ENCODE assay signal across 9 mouse cellular contexts in genomic region chr2:156780752-156781151, GRCm38 (mm10). TPM values are rescaled to one million over a fixed set of nuclear protein-coding genes. Genes with fewer than 3 reads are reported as not detected.
A peak's percentile ranks its signal among the peaks of the same experiment; 100 is the strongest.
DNase-seq lines count a peak whose midpoint lies in the region; ATAC-seq and TF ChIP-seq lines count a peak whose summit lies in the region.
"Had no signal": no experiment of that assay in that cellular context is flagged by ENCODE, and none has a peak within 500 bp of the region (broad histone marks: within the 10 kb centered on the region; RNA-seq: fewer than 3 reads in every experiment).

No protein-coding gene starts in this region.

- WGBS in heart, embryonic 10.5 days = 18% methylated on average over 17 of the region's 17 CpGs
- WGBS in heart, adult 2 months = 46% methylated on average over 17 of the region's 17 CpGs
- 25% methylated on average over 17 of the region's 17 CpGs for WGBS in neural tube, embryonic 12.5 days
- WGBS in neural tube, embryonic 15.5 days = 16% methylated on average over 17 of the region's 17 CpGs
- WGBS in limb, embryonic 13.5 days = 20% methylated on average over 17 of the region's 17 CpGs

- H3K4me2 ChIP-seq in neural tube, embryonic 12.5 days (replicated peaks) = peak overlapping the region; percentile 2; the same call in 1 of the 2 replicates
- no peak overlapping the region for H3K4me2 ChIP-seq in neural tube, embryonic 15.5 days
- no peak overlapping the region for H3K4me2 ChIP-seq in limb, embryonic 13.5 days (replicated peaks)

- no peak for ATAC-seq in neural tube, embryonic 12.5 days (ENCODE audit: low FRiP score, low read depth)
- no peak for ATAC-seq in neural tube, embryonic 15.5 days (ENCODE audit: low FRiP score)
- 0 out of 2 replicates have a peak, but pooled peaks have one; percentile 4 for ATAC-seq in limb, embryonic 13.5 days (ENCODE audit: low FRiP score, low read depth)

- no peaks in the 10 kb centered on the region for H3K79me2 ChIP-seq in heart, adult 2 months (replicated peaks; ENCODE audit: control insufficient read depth, insufficient read depth, low read length)

- H3K4me1 ChIP-seq in heart, embryonic 10.5 days = peaks cover 81% of the 10 kb centered on the region
- H3K4me1 ChIP-seq in heart, adult 2 months (ENCODE audit: control insufficient read depth, insufficient read depth, low read length) = peaks cover 3% of the 10 kb centered on the region
- peaks cover 12% of the 10 kb centered on the region for H3K4me1 ChIP-seq in neural tube, embryonic 12.5 days
- peaks cover 13% of the 10 kb centered on the region for H3K4me1 ChIP-seq in neural tube, embryonic 15.5 days
- peaks cover 22% of the 10 kb centered on the region for H3K4me1 ChIP-seq in limb, embryonic 13.5 days

- H3K9ac ChIP-seq in heart, adult 2 months (ENCODE audit: low read depth, low read length) = no peak overlapping the region
- no peak overlapping the region for H3K9ac ChIP-seq in neural tube, embryonic 12.5 days
- no peak overlapping the region for H3K9ac ChIP-seq in neural tube, embryonic 15.5 days (replicated peaks)
- no peak overlapping the region for H3K9ac ChIP-seq in limb, embryonic 13.5 days

- H3K27ac ChIP-seq in heart, embryonic 10.5 days = peak overlapping the region; percentile 83
- H3K27ac ChIP-seq in heart, adult 2 months = no peak overlapping the region
- H3K27ac ChIP-seq in neural tube, embryonic 12.5 days = no peak overlapping the region
- H3K27ac ChIP-seq in neural tube, embryonic 15.5 days (replicated peaks) = no peak overlapping the region
- H3K27ac ChIP-seq in limb, embryonic 13.5 days = no peak overlapping the region
- H3K27ac ChIP-seq: macrophage had no signal

- TF ChIP-seq EP300 in heart, adult 2 months (IDR thresholded peaks at IDR 0.05; ENCODE audit: insufficient read depth, low read depth, low read length) = no peak

- intact Hi-C loops in heart, adult 2 months (cut with DNase I) = no loop called here

- TF ChIP-seq POLR2A in heart, adult 2 months (IDR thresholded peaks at IDR 0.05; ENCODE audit: insufficient read depth, low read depth, low read length) = no peak

- H3K27me3 ChIP-seq in heart, embryonic 10.5 days (ENCODE audit: insufficient read depth, poor library complexity, severe bottlenecking) = peaks cover 5% of the 10 kb centered on the region; the same call in 1 of the 2 replicates
- no peaks in the 10 kb centered on the region; the same call in 1 of the 2 replicates for H3K27me3 ChIP-seq in heart, adult 2 months (ENCODE audit: control insufficient read depth, insufficient read depth, low read length)
- no peaks in the 10 kb centered on the region; the same call in none of the 2 replicates for H3K27me3 ChIP-seq in neural tube, embryonic 12.5 days (replicated peaks)
- H3K27me3 ChIP-seq in neural tube, embryonic 15.5 days (replicated peaks) = 0 out of 2 replicates have a peak, but pooled peaks cover 2% of the 10 kb centered on the region
- no peaks in the 10 kb centered on the region for H3K27me3 ChIP-seq in limb, embryonic 13.5 days

- DNase-seq in heart, embryonic 10.5 days (ENCODE audit: low spot score) = peak; percentile 84
- DNase-seq in heart, adult 2 months = no peak
- DNase-seq in gastrocnemius, postnatal 25 days = no peak
- DNase-seq in thymus, postnatal 10 days (ENCODE audit: low spot score in 2 of 2) = no peak
- no peak for DNase-seq in right cerebral cortex, postnatal 14 days

- H3K36me3 ChIP-seq in heart, embryonic 10.5 days = peaks cover 41% of the 10 kb centered on the region
- H3K36me3 ChIP-seq in heart, adult 2 months (ENCODE audit: control insufficient read depth, insufficient read depth, low read length) = no peaks in the 10 kb centered on the region
- H3K36me3 ChIP-seq in neural tube, embryonic 12.5 days = no peaks in the 10 kb centered on the region
- no peaks in the 10 kb centered on the region for H3K36me3 ChIP-seq in neural tube, embryonic 15.5 days
- peaks cover 4% of the 10 kb centered on the region for H3K36me3 ChIP-seq in limb, embryonic 13.5 days

- no peak for TF ChIP-seq CTCF in heart, adult 2 months (IDR thresholded peaks at IDR 0.05)

- H3K9me3 ChIP-seq in heart, embryonic 10.5 days = no peaks in the 10 kb centered on the region
- peaks cover 3% of the 10 kb centered on the region; the same call in 1 of the 2 replicates for H3K9me3 ChIP-seq in neural tube, embryonic 12.5 days
- H3K9me3 ChIP-seq in neural tube, embryonic 15.5 days (replicated peaks) = no peaks in the 10 kb centered on the region
- no peaks in the 10 kb centered on the region for H3K9me3 ChIP-seq in limb, embryonic 13.5 days

- H3K4me3 ChIP-seq in heart, embryonic 10.5 days = peak overlapping the region; percentile 22
- H3K4me3 ChIP-seq in heart, adult 2 months = no peak overlapping the region
- H3K4me3 ChIP-seq in neural tube, embryonic 12.5 days = no peak overlapping the region
- no peak overlapping the region for H3K4me3 ChIP-seq in neural tube, embryonic 15.5 days (replicated peaks)
- no peak overlapping the region for H3K4me3 ChIP-seq in limb, embryonic 13.5 days

RNA-seq across cellular contexts. Expression of gene Myl9, which starts 5.5 kb away (rescaled TPM):
- 1,471 and 1,998 TPM in 2 replicates for polyA plus RNA-seq in heart, embryonic 10.5 days (2016; fragmentation: Nextera tagmentation; extraction: Ambion mirVana)
- total RNA-seq in heart, adult 2 months (2021) = 100 to 1,000 TPM in 1 of 2 experiments, 10 to 100 TPM in 1; 86.6 to 107 TPM
- 176 and 204 TPM in 2 replicates for polyA plus RNA-seq in heart, adult 2 months (2012; rRNA removed)
- polyA plus RNA-seq in neural tube, embryonic 12.5 days (2016; fragmentation: Nextera tagmentation; extraction: Ambion mirVana) = 71.8 and 73.4 TPM in 2 replicates
- 40.8 and 169 TPM in 2 replicates for polyA plus RNA-seq in neural tube, embryonic 15.5 days (2015; fragmentation: Nextera tagmentation; extraction: Ambion mirVana)
- 201 and 204 TPM in 2 replicates for polyA plus RNA-seq in limb, embryonic 13.5 days (2015; fragmentation: Nextera tagmentation; extraction: Ambion mirVana)
- total RNA-seq in gastrocnemius, postnatal 25 days (2021) = 10 to 100 TPM; 63.4 to 81.7 TPM
- polyA plus RNA-seq: macrophage had no signal

RNA-seq across cellular contexts. Expression of gene Tgif2, which starts 59.1 kb away (rescaled TPM):
- 48.4 and 62.3 TPM in 2 replicates for polyA plus RNA-seq in heart, embryonic 10.5 days (2016; fragmentation: Nextera tagmentation; extraction: Ambion mirVana)
- total RNA-seq in heart, adult 2 months (2021) = under 1 TPM; 0.63 to 0.66 TPM
- 0.76 and 1.2 TPM in 2 replicates for polyA plus RNA-seq in heart, adult 2 months (2012; rRNA removed)
- polyA plus RNA-seq in neural tube, embryonic 12.5 days (2016; fragmentation: Nextera tagmentation; extraction: Ambion mirVana) = 61.2 and 61.7 TPM in 2 replicates
- 10.3 and 16.5 TPM in 2 replicates for polyA plus RNA-seq in neural tube, embryonic 15.5 days (2015; fragmentation: Nextera tagmentation; extraction: Ambion mirVana)
- polyA plus RNA-seq in limb, embryonic 13.5 days (2015; fragmentation: Nextera tagmentation; extraction: Ambion mirVana) = 79.8 and 87.5 TPM in 2 replicates
- total RNA-seq in gastrocnemius, postnatal 25 days (2021) = under 1 TPM; 0.46 to 0.86 TPM
